Mouse (Mus musculus) G1E (cell line): ENCODE data around the gene Dok3. TPM values are rescaled to one million over a fixed set of nuclear protein-coding genes. Genes with fewer than 3 reads are reported as not detected.
"Not testable (repeated sequence)": the region's sequence is repeated elsewhere in the genome, so short reads cannot be mapped to it uniquely, and the experiment has no call there.

Experiments
- ATAC-seq: 2 replicates; pipeline ENCODE4 v1.8.0; 2016; ENCODE audit warnings: mild to moderate bottlenecking; ENCODE audit not compliant: insufficient number of reproducible peaks, poor library complexity, low FRiP score, severe bottlenecking; ENCODE audit errors: extremely low read depth
- DNase-seq: peaks from one replicate; pipeline ENCODE4 v3.0.0; 2012; ENCODE audit warnings: low spot score
- H3K27me3 ChIP-seq: 2 replicates; pipeline ENCODE4 v1.6.1; 2012; ENCODE audit warnings: mild to moderate bottlenecking, low read length, inconsistent platforms; ENCODE audit not compliant: insufficient read depth
- H3K36me3 ChIP-seq: replicated peaks from 2 replicates; pipeline ENCODE3; 2012; ENCODE audit warnings: mild to moderate bottlenecking, inconsistent platforms
- H3K4me1 ChIP-seq: 2 replicates; pipeline ENCODE4 v1.6.1; 2012; ENCODE audit warnings: low read depth, low read length, inconsistent platforms, mixed read lengths; ENCODE audit not compliant: insufficient read depth
- H3K4me3 ChIP-seq: 2 replicates; pipeline ENCODE4 v1.5.1; 2012; ENCODE audit warnings: low read depth, mild to moderate bottlenecking, inconsistent platforms, low read length, moderate library complexity, mixed read lengths
- H3K9me3 ChIP-seq: replicated peaks from 2 replicates; pipeline ENCODE4 v1.6.1; 2012; ENCODE audit warnings: inconsistent platforms
- CTCF ChIP-seq: IDR thresholded peaks from 2 replicates; pipeline ENCODE4 v1.5.1; 2012; ENCODE audit warnings: low read depth, low read length, inconsistent platforms, mixed read lengths
- GATA1 ChIP-seq: IDR thresholded peaks from 2 replicates; pipeline ENCODE4 v1.6.1; 2012; ENCODE audit warnings: borderline replicate concordance, low read length, inconsistent platforms, mixed read lengths
- GATA2 ChIP-seq: IDR thresholded peaks from 2 replicates; pipeline ENCODE4 v1.6.1; 2012; ENCODE audit warnings: low read depth, low read length, inconsistent platforms, borderline replicate concordance
- POLR2AphosphoS5 ChIP-seq: IDR thresholded peaks from 2 replicates; pipeline ENCODE4 v1.6.1; 2012; ENCODE audit warnings: low read depth, low read length, inconsistent platforms; ENCODE audit not compliant: insufficient replicate concordance
- TAL1 ChIP-seq: conservative IDR thresholded peaks from 2 replicates; pipeline ENCODE4 v1.6.1; 2012; ENCODE audit warnings: low read depth, low read length, inconsistent platforms, mixed read lengths
- polyA plus RNA-seq: library from polyadenylated mRNA; stranded (reverse); fragments of >175 nt; gene quantifications from 2 replicates; pipeline ENCODE4 v1.2.3, GENCODE M21; 2012
- total RNA-seq, 2 experiments: library from RNA; stranded (forward) in 1 of 2; stranded (reverse) in 1 of 2; fragments of 200-1000 nt in 1 of 2; fragments of >200 nt in 1 of 2; fragmentation: Nextera tagmentation in 1 of 2; gene quantifications; 2 replicates each; pipeline ENCODE4 v1.2.3; 2014 to 2017

Gene Dok3
- 1.6 and 1.7 TPM in 2 replicates for total RNA-seq (2014; fragmentation: Nextera tagmentation)
- total RNA-seq (2017) = 8.4 and 8.8 TPM in 2 replicates
- 11.6 and 14.4 TPM in 2 replicates for polyA plus RNA-seq

DNA sequence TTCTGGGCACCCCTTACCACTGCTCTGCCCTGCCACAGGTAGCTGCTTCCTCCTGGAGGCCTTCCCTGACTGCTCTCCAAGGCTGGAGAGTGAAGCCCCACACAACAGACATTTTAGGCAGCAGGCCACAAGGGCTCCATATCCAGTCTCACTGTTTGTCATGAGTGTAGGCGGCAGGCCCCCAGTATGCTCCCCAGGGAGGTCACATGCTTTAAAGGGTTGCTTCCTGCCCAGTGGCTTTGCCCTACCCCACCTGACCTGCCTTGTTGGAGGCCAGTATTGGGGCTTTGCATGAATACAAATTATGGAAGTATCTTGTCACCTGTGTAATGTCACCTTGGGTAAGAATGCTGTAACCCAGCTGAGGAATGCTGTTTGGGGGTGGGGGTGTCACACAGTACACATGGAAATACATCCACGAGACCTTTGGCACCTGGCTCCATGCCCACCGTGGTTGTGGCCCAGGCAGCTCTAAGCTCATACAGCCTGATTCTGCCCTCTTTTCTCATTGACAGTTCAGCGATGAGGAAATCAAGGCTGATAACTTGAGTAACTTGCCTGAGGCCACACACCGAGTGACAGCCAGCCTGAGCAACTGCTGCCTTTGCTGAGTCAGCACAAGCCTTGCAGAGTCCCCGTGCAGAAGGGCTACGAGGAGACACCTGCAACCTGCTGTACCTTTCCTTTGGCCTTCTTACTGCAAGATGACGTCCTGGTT, at the start of gene Dok3:
TSS of gene Dok3 (minus strand) at position 99 of the 718 bp plus-strand sequence.
- Histone ChIP-seq H3K4me1 (peaks cover 30% of the 10 kb centered on the region), H3K36me3 (peaks cover 64% of the 10 kb centered on the region), H3K9me3 (no peaks in the 10 kb centered on the region), H3K27me3 (peaks cover 10% of the 10 kb centered on the region), H3K4me3 (no peak within 1 kb of the TSS)
- TF ChIP-seq GATA1 (no peak), POLR2AphosphoS5 (no peak), CTCF (no peak), TAL1 (no peak), GATA2 (no peak)
- no peak for ATAC-seq
- DNase-seq = no peak

GRCm38 (mm10) chr13:55578086-55578485, 49.0 kb upstream of the Dok3 start:
- no peak for ATAC-seq
- TF ChIP-seq GATA1 = no peak
- TF ChIP-seq POLR2AphosphoS5 = no peak
- no peak for TF ChIP-seq CTCF
- TF ChIP-seq GATA2 = no peak
- no peak for TF ChIP-seq TAL1
- Histone ChIP-seq H3K4me1 (peaks cover 5% of the 10 kb centered on the region; the same call in 1 of the 2 replicates), H3K27me3 (peaks cover 4% of the 10 kb centered on the region), H3K36me3 (no peaks in the 10 kb centered on the region), H3K4me3 (no peak overlapping the region), H3K9me3 (peaks cover 6% of the 10 kb centered on the region)
- no peak for DNase-seq

- not testable (repeated sequence) for H3K9me3 ChIP-seq, H3K36me3 ChIP-seq, ATAC-seq, H3K27me3 ChIP-seq, H3K4me3 ChIP-seq, DNase-seq, H3K4me1 ChIP-seq
Observed at GRCm38 (mm10) chr13:55576872-55577271, 47.8 kb upstream of the Dok3 start.

- Histone ChIP-seq H3K4me3 (no peak overlapping the region), H3K9me3 (peaks cover 6% of the 10 kb centered on the region), H3K27me3 (no peaks in the 10 kb centered on the region), H3K36me3 (no peaks in the 10 kb centered on the region), H3K4me1 (peaks cover 7% of the 10 kb centered on the region)
- ATAC-seq (no peak), DNase-seq (no peak)
- TF ChIP-seq POLR2AphosphoS5 (no peak), GATA1 (no peak), TAL1 (no peak), GATA2 (no peak), CTCF (no peak)
Observed at GRCm38 (mm10) chr13:55575932-55576331, 46.8 kb upstream of the Dok3 start.

DNA sequence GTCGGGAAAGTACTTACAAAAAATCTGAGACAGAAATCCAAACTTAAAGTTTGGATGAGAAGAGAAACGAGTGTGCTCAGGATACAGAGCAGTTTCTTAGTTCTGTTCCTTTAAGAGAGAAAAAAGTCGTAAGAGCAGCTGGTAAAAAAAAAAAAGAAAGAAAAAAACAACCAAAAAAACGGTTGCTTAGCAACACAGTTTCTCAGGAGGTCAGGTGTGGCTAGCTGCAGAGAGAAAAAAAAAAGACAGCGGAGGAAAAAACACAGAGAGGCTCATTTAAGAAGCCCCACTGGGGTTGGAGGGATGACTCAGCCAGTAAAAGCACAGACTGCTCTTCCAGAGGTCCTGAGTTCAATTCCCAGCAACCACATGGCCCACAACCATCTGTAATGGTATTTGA, 45.2 kb upstream of the Dok3 start:
- no peak for DNase-seq
- ATAC-seq = no peak
- no peaks in the 10 kb centered on the region for H3K27me3 ChIP-seq

GRCm38 (mm10) chr13:55573432-55573831, 44.3 kb upstream of the Dok3 start, which contains the start of gene Tmed9:
Gene Tmed9, plus strand, starts transcription at chr13:55573732.
- DNase-seq = no peak
- TF ChIP-seq TAL1 (no peak), GATA2 (no peak), POLR2AphosphoS5 (no peak), CTCF (no peak), GATA1 (no peak)
- H3K9me3 ChIP-seq = peaks cover 6% of the 10 kb centered on the region
- H3K36me3 ChIP-seq = peaks cover 11% of the 10 kb centered on the region
- no peak within 1 kb of the TSS for H3K4me3 ChIP-seq
- no peak for ATAC-seq
- no peaks in the 10 kb centered on the region for H3K27me3 ChIP-seq
- H3K4me1 ChIP-seq = peaks cover 21% of the 10 kb centered on the region

More for the DNA sequence above, 45.2 kb upstream of the Dok3 start:
- Histone ChIP-seq H3K36me3 (peaks cover 4% of the 10 kb centered on the region), H3K4me1 (peaks cover 16% of the 10 kb centered on the region), H3K9me3 (peaks cover 6% of the 10 kb centered on the region), H3K4me3 (no peak overlapping the region)
- no peak for TF ChIP-seq CTCF
- TF ChIP-seq GATA2 = no peak
- no peak for TF ChIP-seq TAL1
- no peak for TF ChIP-seq GATA1
- TF ChIP-seq POLR2AphosphoS5 = no peak

- no peaks in the 10 kb centered on the region for H3K27me3 ChIP-seq
- H3K9me3 ChIP-seq = peaks cover 3% of the 10 kb centered on the region; the same call in 1 of the 2 replicates
- DNase-seq (peak; percentile 23), ATAC-seq (no peak)
- H3K4me3 ChIP-seq = peak overlapping the region; percentile 54; the same call in 1 of the 2 replicates
- H3K36me3 ChIP-seq = peaks cover 24% of the 10 kb centered on the region
- H3K4me1 ChIP-seq = peaks cover 25% of the 10 kb centered on the region
- no peak for TF ChIP-seq GATA1
Observed at GRCm38 (mm10) chr13:55571977-55572376, 42.9 kb upstream of the Dok3 start.
